Mouse (Mus musculus) liver, adult 10 weeks (tissue): Measurements from ENCODE around the gene Pros1. TPM values are rescaled to one million over a fixed set of nuclear protein-coding genes. Genes with fewer than 3 reads are reported as not detected.

Experiments used
- polyA plus RNA-seq: library from polyadenylated mRNA; stranded (reverse); fragments of 350-450 nt; fragmentation: Illumina TruSeq; extraction: RNeasy Lipid Tissue Mini Kit (QIAGEN cat#74804); gene quantifications from one replicate; pipeline ENCODE4 v1.2.3, GENCODE M21; 2014; ENCODE audit warnings: low read depth, low replicate concordance

Gene Pros1
- 70.8 TPM for polyA plus RNA-seq

DNA sequence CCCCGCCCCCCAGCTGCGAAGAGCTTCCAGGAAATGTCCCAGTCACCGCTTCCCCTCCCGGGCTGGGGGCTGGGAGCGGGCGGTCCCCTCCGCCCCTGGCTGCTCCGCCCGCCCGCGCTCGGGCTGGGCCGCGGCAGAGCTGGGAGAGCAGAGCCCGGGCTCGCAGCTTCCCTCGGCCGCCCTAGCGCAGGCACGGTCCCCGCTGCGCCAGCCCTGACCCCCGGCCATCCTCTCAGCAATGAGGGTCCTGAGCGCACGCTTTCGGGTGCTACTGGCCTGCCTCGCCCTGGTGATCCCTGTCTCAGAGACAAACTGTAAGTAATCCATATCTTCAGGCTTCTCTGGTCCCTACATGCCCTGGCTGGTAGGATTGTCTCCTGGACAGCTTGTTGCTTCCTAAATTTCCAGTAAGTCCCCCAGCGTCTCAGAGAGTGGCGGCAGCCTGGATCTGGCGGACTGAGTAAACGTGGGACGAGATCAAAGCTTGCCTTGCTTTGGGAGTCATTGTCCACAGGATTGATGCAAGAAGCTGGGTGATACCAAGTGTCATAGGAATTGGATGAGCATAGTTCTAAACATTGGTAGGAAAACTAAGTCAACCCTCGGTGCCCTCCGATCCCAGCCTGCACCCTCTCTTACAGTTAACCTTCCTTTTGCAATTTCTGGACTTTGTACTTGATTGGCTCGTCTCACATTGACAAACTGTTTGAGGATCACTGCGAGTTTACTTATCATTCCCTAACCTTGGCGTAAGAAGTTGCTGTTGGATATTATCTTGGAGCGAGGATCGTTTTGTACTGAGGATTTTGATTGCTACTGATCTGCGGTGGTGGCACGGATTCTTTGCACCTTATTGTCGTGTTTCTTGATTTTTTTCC is at the start of gene Pros1:
Pros1 (plus strand) TSS at position 117 of the 878 bp plus-strand sequence.

DNA sequence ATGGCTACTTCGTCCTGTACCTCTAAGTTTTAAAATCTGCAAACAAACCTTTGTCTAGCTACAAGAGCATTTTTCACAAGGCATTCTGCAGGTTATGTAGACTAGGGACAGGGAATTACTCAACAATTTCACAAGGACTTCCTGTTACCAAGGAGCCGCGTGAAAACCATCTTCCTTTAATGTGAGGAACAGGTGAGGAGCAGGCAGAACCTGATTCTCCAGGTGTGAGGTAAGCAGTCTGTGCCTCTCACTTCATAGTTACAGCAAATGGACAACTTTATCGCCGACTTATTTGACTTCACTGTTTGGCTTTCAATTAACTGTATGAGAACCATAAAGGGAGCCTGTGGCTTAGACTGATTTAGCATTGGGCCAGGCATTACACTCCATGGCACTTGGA is 39.6 kb upstream of the Pros1 start, which contains the start of gene Stx19:
Stx19 (plus strand) TSS at position 186 of the 400 bp plus-strand sequence.

DNA sequence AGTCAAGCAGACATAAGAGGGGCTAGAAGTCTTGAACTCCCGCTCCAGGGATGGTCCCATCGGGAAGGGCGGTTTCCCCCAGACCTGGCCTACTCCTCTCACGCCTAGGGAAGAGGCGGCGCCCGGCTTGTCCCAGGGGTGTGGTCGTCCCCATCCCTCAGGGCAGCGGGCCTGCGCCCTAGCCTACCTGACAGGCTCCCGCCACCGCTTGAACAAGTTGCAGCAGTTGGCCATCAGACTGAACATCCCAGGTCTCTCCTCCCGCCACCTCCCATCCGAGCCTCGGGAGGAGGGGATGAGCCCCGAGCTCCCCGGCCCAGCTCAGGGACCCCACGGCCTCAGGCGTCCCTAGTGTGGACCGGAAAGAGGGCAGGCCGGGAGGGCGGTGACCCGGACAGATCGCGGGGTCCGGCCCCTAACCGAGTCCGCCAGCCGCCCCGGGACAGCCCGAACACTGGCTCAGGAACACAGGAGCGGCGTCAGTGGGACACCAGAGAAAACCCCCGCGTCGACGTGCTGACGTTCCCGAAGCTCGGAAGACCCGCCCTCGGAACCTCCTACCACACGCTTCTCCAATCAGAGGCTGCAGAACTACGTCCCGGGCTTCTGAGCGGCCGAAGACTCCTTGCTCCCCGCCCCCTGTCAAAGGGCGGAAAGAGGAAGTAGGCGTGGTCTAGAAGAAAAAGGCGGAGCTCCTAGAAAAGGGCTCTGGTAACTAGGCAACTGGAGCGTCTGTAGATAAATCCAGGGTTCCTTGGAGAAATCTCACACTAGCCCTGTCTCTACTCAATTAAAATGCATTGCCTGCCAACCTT is 7.4 kb upstream of the Pros1 start, which contains the start of gene Arl13b:
Arl13b (minus strand) TSS at position 543 of the 815 bp plus-strand sequence.

Other genes starting within 250 kb of the Pros1 start
- 19.5 TPM for gene Nsun3, start 67.5 kb upstream of the Pros1 start, polyA plus RNA-seq
- not detected for gene Stx19, start 39.6 kb upstream of the Pros1 start, polyA plus RNA-seq
- 12.3 TPM for gene Arl13b, start 7.3 kb upstream of the Pros1 start, polyA plus RNA-seq